Mouse (Mus musculus) ovary, adult 18-20 months (tissue): ENCODE results near the gene Zbtb5.
"Not testable (repeated sequence)": the region's sequence is repeated elsewhere in the genome, so short reads cannot be mapped to it uniquely, and the experiment has no call there.

Experiments used
- DNase-seq: peaks from one replicate; pipeline ENCODE4 v3.0.0; 2022; ENCODE audit warnings: low spot score, mixed read lengths

Gene Zbtb5

DNA sequence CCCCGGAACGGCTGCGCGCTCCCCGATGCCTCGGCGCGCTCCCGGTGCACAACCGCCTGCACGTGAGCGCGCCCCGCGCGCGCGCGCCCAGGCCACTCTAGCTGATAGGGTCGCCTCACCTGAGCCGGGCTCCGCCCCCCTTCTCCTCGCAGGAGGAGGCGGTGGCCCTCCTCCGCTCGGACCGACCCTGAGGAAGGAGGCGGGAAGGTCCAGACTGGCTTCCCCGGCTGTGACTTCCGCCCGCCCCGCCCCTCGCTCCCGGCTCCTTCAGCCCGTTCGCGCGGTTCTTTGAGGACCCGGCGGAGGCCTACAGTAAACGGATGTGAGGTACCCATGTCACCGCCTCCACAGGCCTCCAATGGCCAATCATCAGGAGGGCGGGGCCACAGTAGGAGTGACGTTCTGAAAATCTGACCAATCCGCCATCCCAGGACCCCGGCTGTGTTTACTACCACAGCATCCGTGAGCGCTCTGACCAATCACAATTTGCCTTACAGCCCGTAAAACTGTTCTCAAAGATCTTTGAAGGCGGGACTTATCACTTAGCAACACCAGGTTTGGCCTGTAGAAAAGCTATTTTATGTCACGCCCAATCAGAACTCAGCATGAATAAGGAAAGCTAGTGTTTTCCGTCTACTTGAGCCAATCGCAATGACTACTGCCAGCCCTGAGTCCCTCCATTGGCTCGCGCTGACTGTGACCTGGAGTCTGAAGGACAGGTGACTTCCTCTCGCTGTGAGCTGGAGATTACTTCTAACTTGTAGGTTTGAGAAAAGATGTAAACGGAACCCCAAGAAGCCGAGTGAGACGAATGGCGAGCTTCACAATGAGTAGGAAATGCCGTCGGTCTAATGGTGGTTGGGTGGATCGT, at the start of gene Zbtb5:
Gene Zbtb5 (minus strand): TSS at position 308 of the 871 bp plus-strand sequence.
- peak; percentile 100 for DNase-seq

DNA sequence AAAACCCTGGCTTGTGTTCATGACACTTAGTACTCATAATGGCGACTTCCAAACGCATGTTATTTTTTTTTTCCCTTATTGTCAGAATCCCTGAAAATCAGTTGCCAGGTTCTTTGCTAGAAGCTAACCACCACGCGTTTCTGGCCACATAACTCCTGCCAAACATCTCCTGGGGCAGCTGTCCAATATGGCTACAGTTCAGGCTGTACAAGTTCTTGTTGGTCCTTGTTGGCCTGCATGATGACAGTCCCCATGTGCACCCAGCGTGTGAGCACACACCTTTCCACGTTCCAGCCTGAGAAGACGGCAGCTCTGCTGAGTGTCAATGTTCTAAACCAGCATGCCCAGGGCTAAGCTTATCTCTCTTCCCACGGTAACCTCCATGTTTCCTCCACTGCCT, 43.2 kb upstream of the Zbtb5 start:
- no peak for DNase-seq

DNA sequence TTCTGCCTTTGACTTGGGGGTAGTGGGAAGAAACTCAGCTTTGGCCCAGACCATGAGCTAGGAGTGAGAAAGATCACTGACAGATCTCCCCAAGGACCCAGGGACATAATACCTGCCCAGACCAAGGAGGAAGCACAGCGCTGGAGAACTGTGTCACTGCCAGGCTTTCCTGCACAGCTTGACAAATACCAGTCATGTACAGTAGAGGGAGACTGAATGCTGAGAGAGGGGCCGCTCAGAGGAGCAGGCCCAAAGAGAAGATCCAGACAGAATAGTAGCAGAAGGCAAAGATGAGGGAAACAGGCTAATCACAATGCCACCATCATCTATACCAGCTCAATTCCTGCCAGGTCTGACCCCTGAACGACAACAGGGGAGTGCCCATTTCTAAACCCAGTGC, 42.6 kb upstream of the Zbtb5 start:
- DNase-seq = no peak

DNA sequence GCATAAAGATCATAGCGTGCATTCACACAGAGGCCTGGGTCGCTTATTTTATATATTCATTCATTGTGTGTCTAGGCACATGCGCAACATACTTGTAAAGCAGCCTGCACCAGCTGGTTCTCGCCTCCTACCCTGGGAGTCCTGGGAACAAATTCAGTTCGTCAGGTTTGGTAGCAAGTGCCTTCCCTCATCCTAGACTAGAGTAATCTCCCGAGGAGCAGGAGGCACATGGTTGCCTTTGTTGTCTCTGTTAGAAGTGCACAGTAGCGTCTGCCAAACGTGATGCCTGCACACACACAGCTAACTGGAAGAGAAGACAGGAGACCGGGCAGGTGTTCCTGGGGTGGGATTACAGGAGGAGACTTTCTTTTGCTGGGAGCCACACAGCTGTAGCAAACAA, 35.7 kb upstream of the Zbtb5 start:
- no peak for DNase-seq

DNA sequence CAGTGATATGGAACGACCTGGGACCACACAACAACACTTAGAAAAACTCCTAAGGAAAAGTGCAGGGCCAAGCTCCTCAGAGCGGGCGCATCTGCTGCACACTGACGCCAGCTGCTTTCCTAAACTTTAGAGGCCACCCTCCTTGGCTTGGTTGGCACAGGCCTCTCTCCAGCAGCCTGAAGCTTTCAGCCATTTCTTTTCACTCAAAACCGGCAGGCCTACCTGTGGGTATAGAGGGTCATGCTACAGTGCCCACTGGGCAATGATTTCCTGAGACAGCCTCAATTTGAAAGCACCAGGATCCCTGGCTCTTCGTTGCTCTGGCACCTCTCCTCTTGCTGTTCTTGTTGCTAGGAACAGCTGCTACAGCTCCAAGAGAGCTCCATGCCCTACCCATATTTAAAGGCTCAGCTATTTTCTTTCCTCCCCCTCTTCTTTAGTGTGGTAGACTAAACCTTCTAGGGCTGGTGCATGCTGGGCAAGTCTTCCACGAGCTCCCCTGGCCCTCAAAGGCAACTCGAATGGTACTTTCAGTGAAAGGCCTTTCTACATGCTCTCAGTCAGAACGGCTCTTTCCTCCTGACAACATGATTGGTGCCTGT, 35.2 kb upstream of the Zbtb5 start:
- DNase-seq = no peak

DNA sequence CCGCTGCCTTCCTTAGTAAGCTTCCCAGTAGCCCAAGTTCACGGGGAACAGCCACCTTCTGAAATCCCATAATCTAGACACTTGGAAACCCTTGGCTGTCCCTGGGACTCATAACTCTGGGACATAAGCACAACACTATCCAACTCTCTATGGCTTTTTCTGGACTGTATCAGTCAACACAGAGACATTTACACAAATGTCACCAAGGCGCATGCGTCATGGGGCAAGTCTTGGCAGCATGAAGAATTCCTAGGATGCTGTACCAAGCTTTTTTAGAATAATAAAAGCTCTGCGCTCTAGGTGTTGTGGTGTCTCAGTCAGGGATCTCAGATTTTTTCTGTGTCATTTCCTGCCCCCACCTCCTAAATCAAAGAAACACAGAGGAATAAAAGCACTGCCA, 34.5 kb upstream of the Zbtb5 start:
- no peak for DNase-seq

DNA sequence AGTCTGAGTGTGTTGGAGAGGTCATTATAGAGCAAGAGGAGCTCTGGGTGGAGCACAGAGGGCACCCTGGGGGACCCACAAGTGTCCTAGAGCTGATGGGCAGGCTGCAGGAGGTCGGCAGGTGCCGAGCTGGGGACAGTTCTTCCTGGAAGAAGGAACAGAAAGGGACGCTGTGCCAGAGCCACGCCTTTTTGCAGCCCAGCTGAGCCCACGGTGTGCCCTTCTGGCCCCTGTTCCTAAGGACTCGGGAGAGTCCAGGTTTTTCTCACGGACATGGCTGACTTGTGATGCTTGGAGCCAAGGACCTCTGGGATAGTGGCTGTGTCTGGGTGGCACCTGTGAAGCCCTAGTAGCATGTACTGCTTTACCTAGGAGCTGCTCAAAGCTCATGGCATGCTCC, 28.6 kb upstream of the Zbtb5 start:
- no peak for DNase-seq

DNA sequence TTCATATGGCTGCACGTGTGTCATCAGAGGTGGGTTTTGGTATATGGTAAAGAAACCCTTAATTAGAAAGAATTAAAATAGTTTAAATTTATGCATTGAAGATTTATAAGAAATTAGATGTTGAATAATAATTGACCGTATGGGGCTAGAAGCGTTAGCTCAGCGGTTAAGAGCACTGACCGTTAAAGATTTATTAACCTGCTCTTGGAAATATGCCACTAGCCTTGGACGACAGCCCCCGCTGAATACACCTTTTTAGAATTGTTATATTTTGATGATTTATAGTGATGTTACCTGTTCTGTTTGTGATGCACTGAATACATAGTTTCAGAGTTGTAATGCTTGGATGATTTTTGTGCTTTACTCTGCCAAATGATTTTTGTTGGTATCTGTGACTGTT, 27.3 kb upstream of the Zbtb5 start:
- not testable (repeated sequence) for DNase-seq

DNA sequence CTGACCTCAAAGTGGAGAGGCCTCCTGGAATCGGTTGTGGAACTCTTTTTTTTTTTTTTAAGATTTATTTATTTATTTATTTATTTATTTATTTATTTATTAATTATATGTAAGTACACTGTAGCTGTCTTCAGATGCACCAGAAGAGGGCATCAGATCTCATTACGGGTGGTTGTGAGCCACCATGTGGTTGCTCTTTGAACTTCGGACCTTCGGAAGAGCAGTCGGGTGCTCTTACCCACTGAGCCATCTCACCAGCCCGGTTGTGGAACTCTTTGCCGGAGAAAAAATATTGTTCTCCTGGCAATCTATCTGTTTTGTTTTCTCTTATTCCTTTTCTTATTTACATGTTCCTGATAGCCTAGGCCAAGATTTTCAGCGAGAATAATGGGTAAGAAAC, 26.7 kb upstream of the Zbtb5 start:
- DNase-seq = not testable (repeated sequence)

DNA sequence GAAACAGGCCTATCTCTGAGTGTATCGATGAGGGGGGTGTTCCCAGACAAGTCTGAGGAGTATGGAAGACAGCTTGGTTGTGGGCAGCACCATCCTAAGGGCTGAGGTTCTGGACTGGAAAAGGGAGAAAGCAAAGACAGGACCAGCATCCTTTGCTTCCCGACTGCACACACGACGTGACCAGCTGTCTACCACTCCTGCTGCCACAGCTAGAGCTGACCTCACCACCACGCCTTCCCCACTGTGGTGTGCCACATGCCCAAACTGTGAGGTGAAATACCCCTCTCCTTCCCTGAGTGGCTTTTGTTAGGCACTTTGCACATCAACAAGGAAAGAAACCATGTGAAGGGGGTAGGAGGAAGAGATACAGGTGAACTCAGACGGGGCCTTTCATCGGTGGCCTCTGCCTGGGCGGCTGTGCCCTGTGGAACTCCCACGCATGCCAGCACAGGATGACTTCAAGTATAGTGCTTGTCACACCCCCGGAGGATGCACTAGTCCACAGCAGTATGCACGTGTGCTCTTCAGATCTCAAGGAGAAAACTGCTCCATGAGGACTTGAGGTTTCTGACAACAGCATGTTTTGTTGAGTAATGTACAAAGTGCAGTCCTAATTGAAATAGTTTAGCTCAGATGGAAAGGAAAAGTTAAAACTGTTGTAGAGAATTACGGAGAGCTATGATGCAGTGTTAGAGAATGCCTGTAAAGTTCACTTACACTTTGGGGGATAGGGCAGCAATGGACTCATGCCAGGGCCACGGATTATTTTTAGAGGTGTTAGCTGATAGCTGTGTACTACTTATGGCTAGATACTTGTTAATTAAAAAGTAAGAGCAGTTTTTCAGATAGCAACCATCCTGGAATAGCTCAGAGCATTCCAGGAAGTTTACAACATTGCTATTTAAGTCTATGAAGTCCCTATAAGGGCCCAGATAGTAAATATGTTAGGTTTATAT, 25.5 kb upstream of the Zbtb5 start:
- no peak for DNase-seq

DNA sequence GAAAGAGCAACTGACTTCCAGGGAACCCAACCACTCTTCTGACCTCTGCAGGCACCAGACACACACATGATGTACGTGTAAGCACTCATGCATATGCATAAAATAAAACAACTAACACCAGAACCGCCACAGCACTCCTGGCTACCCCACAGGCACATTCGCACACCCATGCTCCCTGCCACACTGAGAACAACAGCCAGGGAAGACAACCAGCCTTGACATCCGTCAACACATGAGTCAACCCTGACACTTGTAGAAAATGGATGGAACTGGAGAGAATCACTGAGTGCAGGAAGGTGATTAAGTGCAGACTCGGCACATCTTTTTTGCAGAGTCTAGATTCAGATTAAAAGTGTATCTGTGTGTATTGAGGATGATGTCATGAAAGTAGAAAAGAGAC, 24.4 kb upstream of the Zbtb5 start:
- no peak for DNase-seq

DNA sequence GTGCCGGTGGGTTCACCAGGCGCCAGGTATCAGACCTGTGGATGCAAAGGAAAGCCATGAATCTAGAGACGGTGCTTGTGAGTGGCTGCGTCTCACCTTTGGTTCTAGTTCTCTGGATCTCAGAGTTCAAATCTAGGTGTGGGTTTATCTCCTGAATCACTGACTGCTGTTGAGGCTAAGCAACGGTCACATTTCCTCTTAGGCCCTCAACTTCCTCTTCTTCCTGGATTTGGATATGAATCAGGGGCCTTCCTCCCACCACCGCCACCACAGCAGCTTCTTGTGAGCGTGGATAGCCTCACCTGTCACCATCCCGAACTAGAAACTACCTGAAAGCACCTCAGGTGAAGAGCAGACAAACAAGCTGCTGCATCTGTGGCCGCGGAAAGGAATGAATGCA, 23.8 kb upstream of the Zbtb5 start:
- no peak for DNase-seq

DNA sequence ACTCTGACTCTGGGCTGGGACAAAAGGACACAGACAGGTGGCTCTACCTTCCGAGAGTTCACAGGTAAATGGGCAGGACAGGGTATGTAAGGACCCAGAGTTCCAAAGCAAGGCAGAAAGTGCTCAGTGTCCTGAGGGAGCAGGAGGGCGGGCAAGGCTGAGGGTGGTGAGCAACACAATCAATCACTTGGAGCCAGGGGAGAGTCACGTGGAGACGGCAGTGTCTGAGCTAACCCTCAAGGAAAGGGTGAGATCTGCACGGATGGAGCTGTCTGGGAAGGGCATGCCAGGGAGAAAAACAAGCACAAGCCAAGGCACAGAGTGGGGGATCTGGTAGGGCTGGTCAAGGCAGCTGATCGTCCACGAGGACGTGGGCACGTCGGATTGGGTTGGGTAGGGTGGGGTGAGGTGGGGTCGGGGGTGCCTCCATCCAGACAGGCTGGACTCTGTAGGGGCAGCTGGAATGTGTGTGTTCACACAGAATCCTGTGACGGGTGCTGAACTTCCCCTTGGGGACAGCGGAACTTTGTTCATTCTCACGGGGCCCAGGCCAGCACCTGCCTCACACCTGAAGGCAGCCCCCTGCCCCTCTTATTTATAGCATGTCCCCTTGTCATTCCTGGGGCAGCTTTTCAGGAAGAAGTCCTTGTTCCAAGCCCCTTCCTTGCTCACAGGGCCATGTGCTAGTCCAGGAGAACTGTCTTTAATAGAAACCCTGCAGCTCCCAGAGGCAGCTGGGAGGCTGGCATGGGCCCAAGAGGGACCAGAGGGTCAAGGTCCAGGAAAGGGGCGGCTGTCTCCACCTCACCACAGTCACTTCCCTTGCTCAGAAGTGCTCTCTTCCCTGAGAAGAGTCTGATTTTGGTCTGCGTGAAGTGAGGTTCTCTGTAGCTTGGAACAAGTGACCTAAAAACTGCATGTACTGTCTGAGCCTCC, 22.7 kb upstream of the Zbtb5 start:
- DNase-seq = peak; percentile 31

DNA sequence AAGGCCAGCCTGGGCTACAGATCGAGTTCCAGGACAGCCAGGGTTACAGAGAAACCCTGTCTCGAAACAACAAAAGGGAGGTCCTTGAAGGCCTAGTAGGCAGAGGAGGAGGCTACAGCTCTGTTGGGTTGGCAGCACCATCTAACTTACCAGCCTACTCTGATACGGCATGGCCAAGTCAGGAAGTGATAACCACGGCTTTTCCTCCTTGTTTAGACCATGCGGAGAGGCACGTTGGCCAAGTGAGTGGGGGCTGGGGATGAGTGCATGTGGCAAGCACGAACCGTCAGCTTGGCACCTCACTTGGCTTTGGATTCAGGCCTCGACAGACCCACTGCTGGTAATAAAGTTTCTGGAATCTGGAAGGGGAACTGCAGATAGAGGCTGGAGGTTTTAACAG, 20.4 kb upstream of the Zbtb5 start:
- no peak for DNase-seq

DNA sequence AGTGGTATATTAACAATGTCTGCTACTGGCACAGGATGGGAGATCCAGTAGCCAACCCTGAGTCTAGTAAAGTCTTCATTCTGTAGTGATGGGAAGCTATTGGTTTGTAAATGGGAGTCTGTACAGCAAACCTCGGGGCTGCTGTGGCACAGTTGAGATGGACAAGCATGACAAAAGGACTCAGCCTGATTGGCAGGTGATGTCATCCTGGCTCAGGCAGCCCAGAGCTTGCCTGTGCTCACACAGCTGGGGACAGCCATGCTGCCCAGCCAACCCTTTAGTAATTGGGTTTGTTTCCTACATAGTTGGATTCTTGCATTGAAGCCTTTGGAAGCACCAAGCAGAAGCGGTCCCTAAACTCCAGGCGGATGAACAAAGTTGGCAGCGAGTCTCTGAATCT, 14.2 kb upstream of the Zbtb5 start:
- DNase-seq = no peak

DNA sequence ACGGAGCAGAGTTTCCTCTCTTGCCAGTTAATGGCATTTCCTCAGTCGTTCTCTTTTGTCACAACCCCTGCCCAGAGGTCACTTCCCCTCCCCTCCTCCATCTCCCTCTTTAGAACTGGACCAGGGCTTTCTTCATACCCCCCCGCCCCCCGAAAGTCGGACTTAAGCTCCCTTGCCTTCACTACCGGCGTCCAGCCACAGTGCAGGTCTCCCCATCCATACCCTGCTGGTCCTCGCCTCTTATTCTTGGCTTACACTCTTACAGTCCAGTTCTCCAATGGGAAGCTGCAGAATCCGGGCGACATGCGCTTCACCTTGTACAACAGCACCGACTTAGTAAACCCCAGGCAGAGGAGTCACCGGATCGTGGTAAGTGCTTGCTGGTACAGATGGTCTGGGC, 6.8 kb upstream of the Zbtb5 start:
- DNase-seq = no peak

DNA sequence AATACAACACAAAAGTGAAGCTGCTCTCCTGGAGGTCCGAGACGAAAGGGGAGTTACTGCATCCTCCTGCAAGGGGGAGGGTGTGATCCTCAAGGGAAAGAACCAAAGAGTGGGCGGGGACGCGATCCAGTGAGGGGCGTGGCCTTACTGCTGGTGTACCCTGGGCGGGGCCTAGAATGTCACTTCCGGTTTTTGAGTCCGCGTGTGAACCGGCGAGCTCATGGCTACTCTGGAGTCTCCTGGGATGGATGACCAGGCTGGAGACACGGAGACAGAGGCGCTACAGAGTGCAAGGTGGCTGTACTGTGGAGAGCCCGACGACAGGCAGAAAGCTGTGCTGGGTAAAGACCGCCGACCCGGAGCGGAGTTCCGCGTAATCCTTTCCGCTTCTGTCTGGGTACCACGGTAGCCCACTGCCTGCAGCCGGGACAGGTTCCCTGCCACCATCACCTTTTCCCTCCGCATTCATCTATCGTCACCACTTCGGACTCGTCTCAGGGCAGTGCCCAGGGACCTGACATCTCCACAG, 6.3 kb upstream of the Zbtb5 start, which contains the start of gene Polr1e:
Gene Polr1e (plus strand): TSS at position 132 of the 529 bp plus-strand sequence.
- DNase-seq = peak; percentile 90

DNA sequence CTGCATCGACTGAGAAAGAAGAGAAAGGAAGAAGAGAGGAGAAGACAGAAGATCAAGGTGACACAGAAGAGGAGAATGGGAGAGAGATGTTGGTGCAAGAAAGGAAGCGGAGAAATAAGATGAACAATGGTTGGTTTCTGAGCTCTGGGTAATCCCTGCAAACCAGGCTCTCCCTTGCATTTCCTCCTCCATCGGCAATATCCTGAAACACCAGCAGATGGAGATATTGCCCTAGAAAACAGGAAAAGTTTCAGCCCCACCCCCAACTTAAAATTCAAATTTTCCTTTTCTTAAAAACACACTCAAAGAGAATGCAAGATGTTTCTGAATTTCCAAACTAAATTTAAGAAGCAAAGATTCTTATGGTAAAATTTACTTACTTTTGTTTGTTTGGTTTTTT, 3.4 kb upstream of the Zbtb5 start:
- DNase-seq = no peak

DNA sequence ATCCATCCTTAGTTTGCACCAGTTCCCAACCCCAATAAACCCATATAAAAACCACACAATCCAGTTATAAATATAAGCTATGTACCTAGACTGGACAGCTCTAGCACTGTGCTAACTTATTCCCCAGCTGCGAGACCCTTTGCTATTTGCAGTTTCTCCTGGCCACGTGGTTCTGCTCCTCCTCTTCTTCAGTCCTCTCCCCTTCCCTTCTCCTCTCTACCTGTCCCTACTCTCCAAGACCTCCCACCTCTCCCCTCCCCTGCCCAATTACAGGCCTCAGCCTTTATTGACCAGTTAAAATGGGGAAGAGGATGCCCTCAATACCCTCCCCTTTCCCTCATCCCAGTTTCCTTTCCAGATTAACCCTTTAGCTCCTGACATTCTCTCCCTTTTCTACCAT, 1.3 kb upstream of the Zbtb5 start:
- DNase-seq = no peak

DNA sequence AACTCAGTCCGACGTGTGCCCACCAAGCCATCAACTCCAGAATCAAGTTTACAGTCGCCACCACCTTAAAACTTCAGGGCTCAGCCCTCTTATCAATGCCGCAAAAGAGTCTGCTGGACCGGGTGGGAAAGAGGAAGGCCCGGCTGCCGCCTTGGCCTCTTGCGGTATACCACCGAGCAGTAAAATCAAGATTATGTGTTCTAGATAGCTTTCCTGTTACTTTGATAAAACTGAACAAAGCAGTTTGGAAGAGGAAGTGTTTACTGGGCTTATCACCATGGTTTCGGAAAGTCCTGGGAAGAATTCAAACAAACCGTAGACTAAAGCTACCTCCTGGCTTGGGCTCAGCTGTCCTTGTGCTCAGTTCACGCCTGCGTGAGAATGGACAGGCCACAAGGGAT, 819 bp upstream of the Zbtb5 start:
- DNase-seq = no peak

DNA sequence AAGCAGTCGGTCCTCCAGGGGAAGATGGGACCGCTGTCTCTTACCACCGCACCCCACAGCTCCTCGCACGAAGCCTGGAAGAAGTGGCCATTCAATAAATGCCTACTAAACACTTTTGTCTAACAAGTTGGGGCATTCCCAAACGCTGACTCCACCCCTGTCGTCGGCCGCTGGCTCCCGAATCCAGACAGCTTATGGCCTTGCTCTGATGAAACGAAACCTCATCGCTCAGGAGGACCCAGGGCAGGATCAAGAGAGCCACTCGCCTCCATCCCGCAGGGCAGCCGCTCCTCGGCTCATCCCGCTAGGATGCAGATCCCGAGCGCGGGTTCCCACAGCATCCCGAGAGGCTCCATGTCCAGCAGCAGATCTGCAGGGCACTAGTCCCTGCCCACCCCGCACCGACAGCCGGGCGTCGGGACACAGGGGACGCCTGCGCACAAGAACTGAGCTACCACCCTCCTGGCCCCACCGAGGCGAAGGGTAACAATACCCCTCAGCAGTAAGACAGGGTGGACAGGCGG, 569 bp downstream of the Zbtb5 start:
- DNase-seq = peak; percentile 55
